Comparison of ENCODE assay signal across 30 mouse cellular contexts in the genomic region with DNA sequence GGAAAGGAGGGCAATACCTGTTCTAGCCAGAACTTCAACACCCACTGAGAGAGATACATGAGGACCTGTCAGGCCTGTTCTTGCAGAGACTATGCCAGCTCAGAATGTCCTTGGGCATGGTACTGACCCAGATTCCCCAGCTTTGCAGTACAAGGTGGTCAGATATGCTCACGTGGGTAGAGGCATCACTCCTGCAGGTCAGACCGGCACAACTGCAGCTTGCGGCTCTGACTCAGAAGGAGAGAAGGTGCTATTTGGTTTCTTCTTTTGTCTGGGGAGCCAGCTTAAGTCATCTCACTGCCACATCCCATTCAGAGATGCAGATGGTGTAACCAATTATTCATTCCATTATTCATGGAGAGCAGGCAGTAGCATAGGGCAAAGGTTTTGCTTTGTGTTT. TPM values are rescaled to one million over a fixed set of nuclear protein-coding genes. Genes with fewer than 3 reads are reported as not detected.
"Had no signal": no experiment of that assay in that cellular context is flagged by ENCODE, and none has a peak within 500 bp of the region (broad histone marks: within the 10 kb centered on the region; RNA-seq: fewer than 3 reads in every experiment).

No protein-coding gene starts in this region.

- DNase-seq: kidney, postnatal 14 days; kidney, postnatal 4 days; layer of hippocampus, adult 9-11 months; layer of hippocampus, postnatal 36 days; liver, embryonic 13.5 days; lung, adult 2 months; lung, postnatal 14 days; lung, postnatal 4 days; retina, postnatal 1 day; right cerebral cortex, postnatal 25 days; spleen, adult 18-20 months; thymus, adult 18-20 months; thymus, postnatal 36 days had no signal

- ATAC-seq: midbrain, embryonic 16.5 days had no signal

RNA-seq across cellular contexts. Expression of gene Ptchd3, which starts 52.5 kb away (rescaled TPM):
- total RNA-seq: layer of hippocampus, adult 18-20 months; layer of hippocampus, postnatal 36 days; left cerebral cortex, adult 2 months; left cerebral cortex, postnatal 10 days; left cerebral cortex, postnatal 36 days; liver, adult 2 months; megakaryocyte progenitor cell, adult 5-6 weeks; monocyte, adult 5-6 weeks; neutrophil, adult 5-6 weeks had no signal
- polyA plus RNA-seq: kidney, embryonic 16.5 days; limb, embryonic 11.5 days; liver, adult 2 months; liver, embryonic 13.5 days; liver, embryonic 16.5 days; lung, adult 2 months; midbrain, embryonic 12.5 days; midbrain, embryonic 16.5 days; myocyte; neural tube, embryonic 13.5 days; stomach, embryonic 15.5 days; urinary bladder, adult 2 months had no signal
